Mouse (Mus musculus) olfactory bulb, adult 2 months (tissue): ENCODE data around the gene Pofut2.

Source experiments
- CTCF ChIP-seq: fragments of 200-500 bp; IDR thresholded peaks from 2 replicates; pipeline ENCODE4 v1.5.1; 2012; ENCODE audit warnings: low read depth, mild to moderate bottlenecking, low read length, moderate library complexity; ENCODE audit not compliant: insufficient read depth
- POLR2A ChIP-seq: fragments of 200-500 bp; IDR thresholded peaks from 2 replicates; pipeline ENCODE4 v1.6.1; 2012; ENCODE audit warnings: mild to moderate bottlenecking, low read depth, low read length, moderate library complexity; ENCODE audit not compliant: insufficient read depth

DNA sequence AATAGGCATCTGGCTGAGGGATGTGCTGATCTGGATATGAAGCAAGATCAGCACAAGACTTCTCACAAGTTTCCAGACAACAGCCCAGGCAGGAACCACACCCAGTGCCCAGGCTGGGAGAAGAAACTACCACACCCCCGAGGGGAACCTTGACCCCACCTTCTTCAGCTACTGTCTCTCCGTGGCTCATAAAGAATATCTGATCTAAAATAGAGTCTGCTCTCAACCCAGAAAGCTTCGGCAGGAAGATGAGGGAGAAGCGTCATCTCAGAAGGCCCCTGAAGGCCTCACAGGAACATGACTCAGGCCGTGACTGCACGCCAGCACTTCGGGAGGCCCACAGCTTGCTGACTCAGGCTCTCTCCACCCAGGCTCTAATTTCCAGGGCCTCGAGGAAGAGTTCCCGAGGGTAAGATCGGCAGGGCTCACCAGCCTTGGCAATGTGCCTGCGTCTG, 47.9 kb upstream of the Pofut2 start:
- no peak for TF ChIP-seq CTCF
- no peak for TF ChIP-seq POLR2A
